Mouse (Mus musculus): Measurements from ENCODE around the gene 5730522E02Rik. TPM values are rescaled to one million over a fixed set of nuclear protein-coding genes. Genes with fewer than 3 reads are reported as not detected.

The 5730522E02Rik gene
- polyA plus RNA-seq, 1 experiment from 2014 or later, result 1.3 TPM

- Histone ChIP-seq H3K4me3 (ENCODE audit: low read depth, low read length) (no peak overlapping the region), H3K36me3 (ENCODE audit: control insufficient read depth, insufficient read depth, low read length) (no peaks in the 10 kb centered on the region), H3K27ac (ENCODE audit: low read depth, low read length) (no peak overlapping the region), H3K27me3 (replicated peaks; ENCODE audit: control insufficient read depth, insufficient read depth, low read length) (no peaks in the 10 kb centered on the region), H3K4me2 (no peak overlapping the region), H3K9me3 (ENCODE audit: control insufficient read depth, low read length) (no peaks in the 10 kb centered on the region), H3K9ac (ENCODE audit: low read depth, low read length) (no peak overlapping the region), H3K4me1 (replicated peaks; ENCODE audit: control insufficient read depth, insufficient read depth, low read length) (no peaks in the 10 kb centered on the region)
- DNase-seq (ENCODE audit: low spot score) (no peak), ATAC-seq (replicated peaks; ENCODE audit: low FRiP score) (no peak)
- WGBS, result 79% methylated on average over 3 of the region's 3 CpGs
Measured at GRCm38 (mm10) chr11:26159033-26159432, 51.5 kb downstream of the 5730522E02Rik start.

DNA sequence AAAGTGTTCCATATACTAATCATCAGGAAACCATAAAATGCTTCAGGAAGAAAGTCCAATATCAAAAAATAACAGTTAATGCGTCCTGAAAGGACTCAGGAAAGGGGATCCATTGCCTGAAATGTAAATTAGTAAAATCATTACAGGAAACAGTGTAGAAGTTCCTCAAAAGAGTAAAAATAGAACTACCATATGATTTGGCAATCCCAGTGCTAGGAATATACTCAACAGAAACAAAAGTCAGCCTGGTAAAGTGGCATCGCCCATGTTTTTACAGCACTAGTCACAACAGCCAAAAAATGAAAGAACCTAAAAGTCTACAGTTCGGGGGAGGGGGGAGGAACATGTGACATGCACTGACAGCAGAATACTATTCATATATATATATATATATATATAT is 70.5 kb downstream of the 5730522E02Rik start:
- no peak overlapping the region for H3K4me3 ChIP-seq (ENCODE audit: low read depth, low read length)
- no peaks in the 10 kb centered on the region for H3K9me3 ChIP-seq (ENCODE audit: control insufficient read depth, low read length)
- no peak overlapping the region for H3K4me2 ChIP-seq
- H3K4me1 ChIP-seq (replicated peaks; ENCODE audit: control insufficient read depth, insufficient read depth, low read length), result no peaks in the 10 kb centered on the region
- DNase-seq (ENCODE audit: low spot score) (no peak), ATAC-seq (replicated peaks; ENCODE audit: low FRiP score) (no peak)
- WGBS, result 61% methylated on average over 3 of the region's 3 CpGs
- no peaks in the 10 kb centered on the region for H3K27me3 ChIP-seq (replicated peaks; ENCODE audit: control insufficient read depth, insufficient read depth, low read length)
- no peak overlapping the region for H3K27ac ChIP-seq (ENCODE audit: low read depth, low read length)
- H3K9ac ChIP-seq (ENCODE audit: low read depth, low read length), result no peak overlapping the region
- no peaks in the 10 kb centered on the region for H3K36me3 ChIP-seq (ENCODE audit: control insufficient read depth, insufficient read depth, low read length)

- no peak for DNase-seq (ENCODE audit: low spot score)
- Histone ChIP-seq H3K36me3 (ENCODE audit: control insufficient read depth, insufficient read depth, low read length) (no peaks in the 10 kb centered on the region), H3K4me3 (ENCODE audit: low read depth, low read length) (no peak overlapping the region), H3K27ac (ENCODE audit: low read depth, low read length) (no peak overlapping the region), H3K27me3 (replicated peaks; ENCODE audit: control insufficient read depth, insufficient read depth, low read length) (no peaks in the 10 kb centered on the region), H3K4me2 (no peak overlapping the region), H3K9me3 (ENCODE audit: control insufficient read depth, low read length) (no peaks in the 10 kb centered on the region), H3K4me1 (replicated peaks; ENCODE audit: control insufficient read depth, insufficient read depth, low read length) (no peaks in the 10 kb centered on the region), H3K9ac (ENCODE audit: low read depth, low read length) (no peak overlapping the region)
- 82% methylated on average over 1 of the region's 1 CpGs for WGBS
- no peak for ATAC-seq (replicated peaks; ENCODE audit: low FRiP score)
Measured at GRCm38 (mm10) chr11:26138013-26138412, 72.5 kb downstream of the 5730522E02Rik start.

DNA sequence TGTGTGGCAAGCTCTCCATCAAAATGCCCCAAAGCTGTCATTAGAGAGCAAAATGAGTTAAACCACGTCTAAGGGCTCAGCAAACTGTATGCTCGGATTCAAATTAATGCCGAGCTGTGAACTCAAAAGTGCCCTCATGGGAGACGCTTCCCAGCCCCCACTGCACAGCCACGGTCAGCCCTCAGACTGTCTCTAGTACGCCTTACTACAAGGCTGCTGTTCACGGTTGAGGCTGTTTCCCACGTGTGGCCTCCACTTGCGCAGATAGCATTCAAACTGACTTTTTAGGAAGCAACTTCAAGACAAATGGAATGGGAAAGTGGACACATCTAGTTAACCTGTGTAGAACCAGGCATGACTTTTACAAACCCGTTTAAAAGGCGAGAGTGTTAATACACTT is 79.7 kb downstream of the 5730522E02Rik start:
- Histone ChIP-seq H3K4me3 (ENCODE audit: low read depth, low read length) (no peak overlapping the region), H3K36me3 (ENCODE audit: control insufficient read depth, insufficient read depth, low read length) (no peaks in the 10 kb centered on the region), H3K4me2 (no peak overlapping the region), H3K4me1 (replicated peaks; ENCODE audit: control insufficient read depth, insufficient read depth, low read length) (no peaks in the 10 kb centered on the region), H3K27ac (ENCODE audit: low read depth, low read length) (no peak overlapping the region), H3K9me3 (ENCODE audit: control insufficient read depth, low read length) (no peaks in the 10 kb centered on the region), H3K9ac (ENCODE audit: low read depth, low read length) (no peak overlapping the region), H3K27me3 (replicated peaks; ENCODE audit: control insufficient read depth, insufficient read depth, low read length) (no peaks in the 10 kb centered on the region)
- DNase-seq (ENCODE audit: low spot score), result no peak
- no peak for ATAC-seq (replicated peaks; ENCODE audit: low FRiP score)
- 41% methylated on average over 11 of the region's 11 CpGs for WGBS

DNA sequence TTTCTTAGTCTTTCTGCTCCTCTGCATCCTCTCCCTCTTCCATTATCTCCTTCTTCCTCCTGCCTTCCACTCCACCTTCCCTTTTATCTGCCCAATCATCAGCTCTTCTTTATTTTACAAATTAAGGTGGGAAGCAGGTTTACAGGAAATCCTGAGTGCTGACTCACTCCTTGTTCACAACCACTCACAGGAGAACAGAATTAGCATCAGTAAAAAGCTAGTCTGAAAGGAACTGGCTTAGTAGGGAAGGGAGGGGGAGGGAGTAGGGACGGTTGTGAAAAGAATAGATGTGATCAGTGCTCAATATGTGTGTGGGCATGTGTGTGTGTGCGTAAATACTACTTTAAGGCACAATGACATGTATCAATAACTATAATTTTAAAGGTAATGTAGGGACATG is 81.5 kb downstream of the 5730522E02Rik start:
- H3K4me1 ChIP-seq (replicated peaks; ENCODE audit: control insufficient read depth, insufficient read depth, low read length), result no peaks in the 10 kb centered on the region
- ATAC-seq (replicated peaks; ENCODE audit: low FRiP score), result no peak
- H3K36me3 ChIP-seq (ENCODE audit: control insufficient read depth, insufficient read depth, low read length), result no peaks in the 10 kb centered on the region
- WGBS, result 45% methylated on average over 2 of the region's 2 CpGs
- H3K9me3 ChIP-seq (ENCODE audit: control insufficient read depth, low read length), result no peaks in the 10 kb centered on the region
- no peak overlapping the region for H3K4me3 ChIP-seq (ENCODE audit: low read depth, low read length)
- DNase-seq (ENCODE audit: low spot score), result no peak
- no peak overlapping the region for H3K4me2 ChIP-seq
- H3K9ac ChIP-seq (ENCODE audit: low read depth, low read length), result no peak overlapping the region
- no peak overlapping the region for H3K27ac ChIP-seq (ENCODE audit: low read depth, low read length)
- no peaks in the 10 kb centered on the region for H3K27me3 ChIP-seq (replicated peaks; ENCODE audit: control insufficient read depth, insufficient read depth, low read length)

- H3K4me1 ChIP-seq (replicated peaks; ENCODE audit: control insufficient read depth, insufficient read depth, low read length), result no peaks in the 10 kb centered on the region
- ATAC-seq (replicated peaks; ENCODE audit: low FRiP score) (no peak), DNase-seq (ENCODE audit: low spot score) (no peak)
- WGBS, result 47% methylated on average over 2 of the region's 2 CpGs
- H3K9me3 ChIP-seq (ENCODE audit: control insufficient read depth, low read length), result no peaks in the 10 kb centered on the region
- no peak overlapping the region for H3K4me3 ChIP-seq (ENCODE audit: low read depth, low read length)
- H3K27me3 ChIP-seq (replicated peaks; ENCODE audit: control insufficient read depth, insufficient read depth, low read length), result no peaks in the 10 kb centered on the region
- no peak overlapping the region for H3K9ac ChIP-seq (ENCODE audit: low read depth, low read length)
- no peak overlapping the region for H3K27ac ChIP-seq (ENCODE audit: low read depth, low read length)
- H3K36me3 ChIP-seq (ENCODE audit: control insufficient read depth, insufficient read depth, low read length), result no peaks in the 10 kb centered on the region
- H3K4me2 ChIP-seq, result no peak overlapping the region
Measured at GRCm38 (mm10) chr11:26128385-26128784, 82.2 kb downstream of the 5730522E02Rik start.

- ATAC-seq (replicated peaks; ENCODE audit: low FRiP score) (no peak), DNase-seq (ENCODE audit: low spot score) (no peak)
- Histone ChIP-seq H3K27ac (ENCODE audit: low read depth, low read length) (no peak overlapping the region), H3K4me3 (ENCODE audit: low read depth, low read length) (no peak overlapping the region), H3K4me2 (no peak overlapping the region), H3K9me3 (ENCODE audit: control insufficient read depth, low read length) (no peaks in the 10 kb centered on the region), H3K36me3 (ENCODE audit: control insufficient read depth, insufficient read depth, low read length) (no peaks in the 10 kb centered on the region), H3K4me1 (replicated peaks; ENCODE audit: control insufficient read depth, insufficient read depth, low read length) (no peaks in the 10 kb centered on the region), H3K9ac (ENCODE audit: low read depth, low read length) (no peak overlapping the region), H3K27me3 (replicated peaks; ENCODE audit: control insufficient read depth, insufficient read depth, low read length) (no peaks in the 10 kb centered on the region)
Measured at GRCm38 (mm10) chr11:26125923-26126322, 84.6 kb downstream of the 5730522E02Rik start.

- DNase-seq (ENCODE audit: low spot score), result no peak
- H3K4me1 ChIP-seq (replicated peaks; ENCODE audit: control insufficient read depth, insufficient read depth, low read length), result no peaks in the 10 kb centered on the region
- WGBS, result 72% methylated on average over 8 of the region's 8 CpGs
Measured at GRCm38 (mm10) chr11:26120781-26121557, 89.6 kb downstream of the 5730522E02Rik start.

DNA sequence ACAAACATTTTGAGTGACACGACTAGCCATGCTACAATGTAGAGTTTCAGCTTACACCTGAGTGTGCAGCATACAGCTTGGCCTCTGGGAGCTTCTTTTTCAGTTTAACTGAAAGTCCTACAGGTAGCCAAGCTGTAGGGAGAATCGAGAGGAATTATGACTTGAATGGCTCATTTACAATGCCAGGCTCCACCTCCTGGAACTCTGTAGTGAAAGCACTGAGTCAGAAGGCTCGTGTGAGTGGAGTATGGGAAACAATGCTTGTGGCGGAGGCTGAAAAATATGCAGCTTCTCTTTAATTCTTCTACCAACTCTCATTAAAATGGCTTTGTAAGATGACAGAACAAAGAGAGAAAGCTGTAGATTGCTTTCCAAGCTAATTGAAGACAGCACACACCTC is 92.9 kb downstream of the 5730522E02Rik start:
- Histone ChIP-seq H3K9ac (ENCODE audit: low read depth, low read length) (no peak overlapping the region), H3K4me1 (replicated peaks; ENCODE audit: control insufficient read depth, insufficient read depth, low read length) (no peaks in the 10 kb centered on the region), H3K36me3 (ENCODE audit: control insufficient read depth, insufficient read depth, low read length) (no peaks in the 10 kb centered on the region), H3K4me2 (no peak overlapping the region), H3K27ac (ENCODE audit: low read depth, low read length) (no peak overlapping the region), H3K4me3 (ENCODE audit: low read depth, low read length) (no peak overlapping the region), H3K9me3 (ENCODE audit: control insufficient read depth, low read length) (no peaks in the 10 kb centered on the region), H3K27me3 (replicated peaks; ENCODE audit: control insufficient read depth, insufficient read depth, low read length) (no peaks in the 10 kb centered on the region)
- no peak for ATAC-seq (replicated peaks; ENCODE audit: low FRiP score)
- DNase-seq (ENCODE audit: low spot score), result no peak
- WGBS, result 64% methylated on average over 4 of the region's 4 CpGs

More at GRCm38 (mm10) chr11:26120781-26121557, 89.6 kb downstream of the 5730522E02Rik start:
- Histone ChIP-seq H3K9ac (ENCODE audit: low read depth, low read length) (no peak overlapping the region), H3K36me3 (ENCODE audit: control insufficient read depth, insufficient read depth, low read length) (no peaks in the 10 kb centered on the region), H3K4me3 (ENCODE audit: low read depth, low read length) (no peak overlapping the region), H3K27me3 (replicated peaks; ENCODE audit: control insufficient read depth, insufficient read depth, low read length) (no peaks in the 10 kb centered on the region), H3K9me3 (ENCODE audit: control insufficient read depth, low read length) (no peaks in the 10 kb centered on the region), H3K4me2 (no peak overlapping the region), H3K27ac (ENCODE audit: low read depth, low read length) (no peak overlapping the region)
- ATAC-seq (replicated peaks; ENCODE audit: low FRiP score), result no peak
